Mouse (Mus musculus) thymus, adult 2 months (tissue): ENCODE measurements around the gene Rassf7. TPM values are rescaled to one million over a fixed set of nuclear protein-coding genes. Genes with fewer than 3 reads are reported as not detected.

ENCODE experiments used
- DNase-seq: peaks from one replicate; pipeline ENCODE4 v3.0.0; 2021
- H3K27ac ChIP-seq: fragments of 200-500 bp; 2 replicates; pipeline ENCODE4 v1.5.1; 2012; ENCODE audit warnings: low read length, control low read depth; ENCODE audit not compliant: control insufficient read depth, insufficient read depth
- H3K27me3 ChIP-seq: fragments of 200-500 bp; 2 replicates; pipeline ENCODE4 v1.6.1; 2012; ENCODE audit warnings: mild to moderate bottlenecking, low read length, moderate library complexity, mixed read lengths; ENCODE audit not compliant: control insufficient read depth, insufficient read depth
- H3K36me3 ChIP-seq: fragments of 200-500 bp; 2 replicates; pipeline ENCODE4 v1.6.1; 2012; ENCODE audit warnings: mild to moderate bottlenecking, low read length, moderate library complexity; ENCODE audit not compliant: control insufficient read depth, insufficient read depth
- H3K4me1 ChIP-seq: fragments of 200-500 bp; replicated peaks from 2 replicates; pipeline ENCODE4 v1.6.1; 2012; ENCODE audit warnings: low read length; ENCODE audit not compliant: control insufficient read depth, insufficient read depth
- H3K4me3 ChIP-seq: fragments of 200-500 bp; 2 replicates; pipeline ENCODE4 v1.5.1; 2012; ENCODE audit warnings: mild to moderate bottlenecking, low read length, control low read depth, moderate library complexity; ENCODE audit not compliant: control insufficient read depth, insufficient read depth
- CTCF ChIP-seq: fragments of 200-500 bp; IDR thresholded peaks from 2 replicates; pipeline ENCODE4 v1.5.1; 2012; ENCODE audit warnings: mild to moderate bottlenecking, control low read depth, low read length, moderate library complexity, borderline replicate concordance; ENCODE audit not compliant: control insufficient read depth, poor library complexity, insufficient read depth; ENCODE audit errors: extremely low read depth
- POLR2A ChIP-seq: fragments of 200-500 bp; IDR thresholded peaks from 2 replicates; pipeline ENCODE4 v1.6.1; 2012; ENCODE audit warnings: mild to moderate bottlenecking, low read length, control low read depth, moderate library complexity; ENCODE audit not compliant: control insufficient read depth, poor library complexity, insufficient read depth; ENCODE audit errors: extremely low read depth
- WGBS: fragments of 180-500 bp; shearing (Covaris S2); methylation state at CpG from one replicate; pipeline ENCODE4 v1.1.7; 2018; 5-methylcytosine and 5-hydroxymethylcytosine counted together
- polyA plus RNA-seq: library from polyadenylated mRNA; depleted of rRNA; stranded (reverse); fragments of >200 nt; gene quantifications from 2 replicates; pipeline ENCODE4 v1.2.3, GENCODE M21; 2012

The Rassf7 gene
- polyA plus RNA-seq, 1 experiment = 29.8 TPM

DNA sequence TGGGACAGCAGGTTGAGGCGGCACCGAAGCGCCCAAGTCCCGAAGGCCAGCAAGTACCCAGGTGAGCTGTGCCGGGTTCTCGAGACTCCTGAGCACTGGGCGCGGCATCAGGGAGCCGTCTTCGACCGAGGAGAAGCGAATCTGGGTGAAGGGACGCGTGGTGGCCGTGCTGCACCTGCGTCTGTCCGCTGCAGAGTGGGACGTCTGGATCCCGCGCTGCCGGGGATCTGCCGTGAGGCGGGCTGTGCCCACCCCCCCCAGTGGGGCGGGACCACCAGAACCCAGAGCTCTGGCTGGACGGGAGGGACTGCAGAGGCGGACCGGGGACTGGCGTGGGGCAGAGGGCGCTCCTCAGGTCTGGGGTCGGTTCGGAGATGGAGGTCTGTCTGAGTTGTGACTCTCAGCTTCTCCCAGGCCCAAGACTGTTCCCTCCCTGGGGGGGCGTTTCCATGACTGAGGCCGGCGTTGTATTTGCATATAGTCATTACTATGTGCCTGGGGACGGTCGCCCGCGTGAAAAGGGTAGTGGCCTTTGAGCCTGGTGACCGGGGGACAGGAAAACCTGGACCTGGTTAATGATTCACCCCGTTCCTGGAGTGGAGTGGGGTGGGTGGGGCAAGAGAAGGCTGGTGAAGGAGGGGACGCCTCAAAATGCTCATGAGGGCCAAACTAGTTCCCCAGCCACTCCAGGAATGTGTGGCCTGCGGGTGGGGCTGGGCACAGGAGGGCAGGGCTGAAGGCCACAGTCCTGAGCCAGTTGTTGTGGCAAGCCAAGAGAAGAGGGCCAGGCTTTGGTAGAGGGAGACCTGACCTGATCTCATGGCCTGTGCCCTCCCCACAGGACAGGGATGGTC, 447 bp downstream of the Rassf7 start:
- H3K4me3 ChIP-seq = peak overlapping the region; percentile 72
- 3% methylated on average over 42 of the region's 42 CpGs for WGBS
- DNase-seq = no peak
- no peak overlapping the region for H3K27ac ChIP-seq
- H3K4me1 ChIP-seq = peaks cover 12% of the 10 kb centered on the region
- no peaks in the 10 kb centered on the region for H3K36me3 ChIP-seq
- H3K27me3 ChIP-seq = no peaks in the 10 kb centered on the region
- TF ChIP-seq CTCF (no peak; the same call in 1 of the 2 replicates), POLR2A (no peak; the same call in 1 of the 2 replicates)

GRCm38 (mm10) chr7:141216894-141217293, 1.2 kb downstream of the Rassf7 start:
- Histone ChIP-seq H3K27ac (no peak overlapping the region), H3K4me1 (peaks cover 18% of the 10 kb centered on the region), H3K4me3 (no peak overlapping the region), H3K27me3 (no peaks in the 10 kb centered on the region), H3K36me3 (no peaks in the 10 kb centered on the region)
- no peak for DNase-seq
- WGBS = 97% methylated on average over 11 of the region's 11 CpGs
- TF ChIP-seq CTCF = no peak
- TF ChIP-seq POLR2A = no peak

GRCm38 (mm10) chr7:141217343-141218013, 1.8 kb downstream of the Rassf7 start:
- TF ChIP-seq CTCF (no peak), POLR2A (no peak)
- peaks cover 24% of the 10 kb centered on the region for H3K4me1 ChIP-seq
- no peak overlapping the region for H3K4me3 ChIP-seq
- H3K27ac ChIP-seq = no peak overlapping the region
- no peaks in the 10 kb centered on the region for H3K36me3 ChIP-seq
- H3K27me3 ChIP-seq = no peaks in the 10 kb centered on the region
- DNase-seq = no peak
- 96% methylated on average over 17 of the region's 17 CpGs for WGBS

GRCm38 (mm10) chr7:141218141-141218540, 2.5 kb downstream of the Rassf7 start:
- H3K27ac ChIP-seq = no peak overlapping the region
- H3K27me3 ChIP-seq = no peaks in the 10 kb centered on the region
- H3K4me3 ChIP-seq = no peak overlapping the region
- DNase-seq = no peak
- H3K4me1 ChIP-seq = peaks cover 25% of the 10 kb centered on the region
- no peaks in the 10 kb centered on the region for H3K36me3 ChIP-seq
- TF ChIP-seq POLR2A (no peak), CTCF (no peak)
- WGBS = 90% methylated on average over 3 of the region's 3 CpGs

DNA sequence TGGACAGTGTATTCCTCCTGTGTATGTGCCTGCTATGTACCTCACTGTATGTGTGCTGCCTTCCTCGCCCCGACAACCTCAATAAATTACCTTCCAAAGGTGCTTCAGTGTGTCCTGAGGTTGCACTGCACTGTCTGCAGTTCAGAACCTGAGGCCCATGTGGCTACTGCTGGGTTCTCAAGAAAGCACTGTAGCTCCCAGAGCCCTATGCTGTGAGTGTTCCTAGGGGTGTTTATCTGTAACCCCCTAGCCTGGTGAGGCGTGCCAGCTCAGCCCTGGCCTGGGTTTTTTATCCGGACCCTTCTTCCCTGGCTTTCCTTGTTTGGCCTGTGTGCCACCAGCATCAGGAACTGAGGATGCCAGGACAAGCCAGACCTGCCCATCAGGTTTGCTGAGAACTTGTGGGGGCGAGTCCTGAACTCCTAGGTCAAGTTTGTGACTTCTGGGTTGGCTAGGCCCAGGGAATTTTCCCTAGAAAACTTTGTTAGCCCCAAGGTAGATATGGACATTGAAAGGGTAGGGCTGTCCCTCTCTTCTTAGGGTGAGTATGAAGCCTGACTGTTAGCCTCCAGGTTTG, 3.0 kb downstream of the Rassf7 start:
- Histone ChIP-seq H3K27ac (no peak overlapping the region), H3K4me1 (peaks cover 25% of the 10 kb centered on the region), H3K27me3 (no peaks in the 10 kb centered on the region), H3K36me3 (no peaks in the 10 kb centered on the region), H3K4me3 (no peak overlapping the region)
- TF ChIP-seq CTCF = no peak
- TF ChIP-seq POLR2A = no peak
- no peak for DNase-seq
- WGBS = 96% methylated on average over 5 of the region's 5 CpGs

DNA sequence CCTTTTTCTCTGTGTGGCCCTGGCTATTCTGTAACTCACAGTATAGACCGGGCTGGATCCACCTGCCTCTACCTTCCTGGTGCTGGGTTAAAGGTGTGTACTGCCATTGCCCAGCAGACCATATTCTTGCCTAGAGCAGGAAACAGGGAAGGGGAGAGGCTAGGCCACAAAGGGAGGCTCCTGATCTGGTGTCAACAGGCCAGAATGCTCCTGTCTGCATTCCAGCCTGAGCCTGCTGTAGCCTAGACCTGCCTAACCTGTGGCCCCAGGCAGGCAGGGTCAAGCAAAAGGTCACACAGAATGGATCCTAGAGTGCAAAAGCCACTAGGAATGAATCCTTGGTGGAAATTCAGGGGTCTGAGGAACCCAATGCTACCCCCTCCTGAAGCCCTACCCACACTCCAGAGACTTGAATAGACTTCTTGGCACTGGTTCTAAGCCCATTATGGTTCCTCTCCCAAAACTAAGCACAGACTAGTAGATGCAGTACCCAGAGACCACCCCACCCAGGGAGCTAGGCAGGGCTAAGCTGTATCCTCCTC, 4.0 kb downstream of the Rassf7 start:
- H3K36me3 ChIP-seq = no peaks in the 10 kb centered on the region
- 93% methylated on average over 1 of the region's 1 CpGs for WGBS
- TF ChIP-seq POLR2A = no peak
- TF ChIP-seq CTCF = no peak
- H3K27ac ChIP-seq = no peak overlapping the region
- peaks cover 25% of the 10 kb centered on the region for H3K4me1 ChIP-seq
- H3K27me3 ChIP-seq = no peaks in the 10 kb centered on the region
- no peak overlapping the region for H3K4me3 ChIP-seq
- no peak for DNase-seq
